Mouse (Mus musculus): Measurements from ENCODE around the gene Tppp3.

The Tppp3 gene

DNA sequence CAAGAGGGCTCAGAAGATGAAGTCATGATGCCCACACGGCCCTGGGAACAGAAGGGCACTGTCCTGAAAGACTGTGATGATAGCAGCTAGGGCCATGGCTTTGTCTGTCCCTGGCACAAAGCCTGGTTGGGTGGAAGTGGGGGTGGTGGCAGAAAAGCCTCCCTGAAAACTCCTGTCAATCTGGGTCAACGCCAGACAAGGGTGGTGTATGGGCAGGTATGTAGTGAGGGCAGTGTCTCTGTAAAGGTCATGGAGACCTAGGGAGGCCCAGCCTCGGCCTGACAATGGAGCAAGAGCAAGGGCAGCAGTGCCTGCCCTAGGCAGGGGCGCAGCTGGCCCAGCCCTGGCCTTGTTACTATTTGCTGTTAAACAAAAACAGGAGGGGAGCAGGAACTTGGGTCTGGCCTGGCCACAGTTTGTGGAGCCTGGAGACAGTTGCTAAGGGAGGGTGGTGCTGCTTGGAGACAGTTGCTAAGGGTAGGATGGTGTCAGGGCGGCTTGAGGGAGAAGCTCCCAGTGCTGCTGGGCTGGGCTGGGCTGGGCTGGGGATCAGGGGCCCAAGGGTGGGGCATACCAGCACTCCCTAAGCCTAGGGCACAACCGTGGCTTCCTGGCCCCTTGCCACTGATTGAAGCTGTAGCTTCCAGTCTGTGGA is 2.2 kb downstream of the Tppp3 start:
- in situ Hi-C loops (cut with MboI; ENCODE audit: unreplicated experiment in 2 of 2) = no loop called here

GRCm38 (mm10) chr8:105468002-105468720 is 3.2 kb downstream of the Tppp3 start:
- in situ Hi-C loops (cut with MboI; ENCODE audit: unreplicated experiment in 2 of 2) = no loop called here

GRCm38 (mm10) chr8:105467396-105467985 is 3.8 kb downstream of the Tppp3 start:
- in situ Hi-C loops (cut with MboI; ENCODE audit: unreplicated experiment in 2 of 2) = no loop called here

- in situ Hi-C loops (cut with MboI; ENCODE audit: unreplicated experiment in 2 of 2) = no loop called here
Measured at GRCm38 (mm10) chr8:105466700-105467291, 4.5 kb downstream of the Tppp3 start.

GRCm38 (mm10) chr8:105466246-105466645 is 5.1 kb downstream of the Tppp3 start:
- in situ Hi-C loops (cut with MboI; ENCODE audit: unreplicated experiment in 2 of 2) = no loop called here

DNA sequence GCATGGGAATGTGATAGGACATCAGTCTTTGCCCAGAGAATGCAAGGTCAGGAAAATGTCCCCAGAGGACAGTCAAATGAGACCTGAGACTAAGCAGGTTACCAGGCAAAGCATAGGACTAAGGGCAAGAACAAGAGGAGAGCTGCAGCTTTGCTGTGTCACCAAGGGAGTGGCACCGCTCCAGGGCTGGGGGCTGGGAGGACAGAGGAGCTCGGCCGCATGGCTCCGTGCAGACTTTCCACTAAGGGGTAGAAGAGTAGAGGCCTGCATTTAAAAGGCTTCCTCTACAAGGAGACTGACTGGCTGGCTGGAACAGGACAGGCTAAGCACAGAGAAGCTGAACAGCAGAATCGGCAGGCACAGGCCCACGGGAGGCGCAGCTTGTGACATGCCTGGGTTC is 6.7 kb downstream of the Tppp3 start:
- in situ Hi-C loops (cut with MboI; ENCODE audit: unreplicated experiment in 2 of 2) = no loop called here

- in situ Hi-C loops (cut with MboI; ENCODE audit: unreplicated experiment in 2 of 2) = no loop called here
Measured at GRCm38 (mm10) chr8:105461085-105461803, 10.1 kb downstream of the Tppp3 start.

GRCm38 (mm10) chr8:105455218-105455617 is 16.1 kb downstream of the Tppp3 start:
- in situ Hi-C loops (cut with MboI; ENCODE audit: unreplicated experiment in 2 of 2) = no loop called here

- in situ Hi-C loops (cut with MboI; ENCODE audit: unreplicated experiment in 2 of 2) = no loop called here
Measured at GRCm38 (mm10) chr8:105454088-105454487, 17.2 kb downstream of the Tppp3 start.

- in situ Hi-C loops (cut with MboI; ENCODE audit: unreplicated experiment in 2 of 2) = no loop called here
Measured at GRCm38 (mm10) chr8:105453296-105453695, 18.0 kb downstream of the Tppp3 start.

GRCm38 (mm10) chr8:105451903-105452603 is 19.3 kb downstream of the Tppp3 start:
- in situ Hi-C loops (cut with MboI; ENCODE audit: unreplicated experiment in 2 of 2) = no loop called here

DNA sequence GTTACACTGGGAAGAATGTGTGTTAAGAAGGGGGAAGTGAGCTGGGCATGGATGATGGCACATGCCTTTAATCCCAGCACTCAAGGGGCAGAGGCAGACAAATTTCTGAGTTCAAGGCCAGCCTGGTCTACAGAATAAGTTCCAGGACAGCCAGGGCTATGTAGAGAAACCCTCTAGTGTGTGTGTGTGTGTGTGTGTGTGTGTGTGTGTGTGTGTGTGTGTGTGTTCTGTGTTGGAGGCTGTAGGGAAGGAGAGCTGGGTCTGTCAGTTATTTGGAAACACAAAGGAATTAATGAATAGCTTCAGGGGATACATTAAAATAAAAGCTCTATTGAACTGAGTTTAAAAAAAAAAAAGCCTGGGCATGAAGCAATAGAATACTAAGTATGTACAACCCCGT is 20.3 kb downstream of the Tppp3 start:
- in situ Hi-C loops (cut with MboI; ENCODE audit: unreplicated experiment in 2 of 2) = no loop called here

DNA sequence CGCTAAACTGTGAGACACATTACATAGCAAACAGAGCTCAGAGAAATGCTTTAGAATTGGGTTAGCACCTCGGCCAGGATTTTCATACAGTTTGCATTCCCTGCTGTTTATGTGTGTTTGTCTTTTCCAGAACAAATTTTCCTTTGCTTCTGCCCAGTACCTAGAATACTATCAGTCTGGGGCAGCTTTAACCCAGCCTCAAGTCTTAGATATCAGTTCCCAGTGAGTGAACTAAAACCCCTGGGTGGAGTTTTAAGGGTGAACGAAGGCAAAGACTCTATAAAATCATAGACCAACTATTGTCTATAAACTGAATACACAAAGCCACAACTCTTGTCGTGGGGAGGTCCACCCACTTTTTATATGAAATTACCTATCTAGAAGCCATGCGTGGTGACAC is 22.7 kb downstream of the Tppp3 start:
- in situ Hi-C loops (cut with MboI; ENCODE audit: unreplicated experiment in 2 of 2) = loop anchor here in 1 of 2 experiments (10.0 kb wide), 1 partner anchor 106 kb away; no protein-coding TSS in a partner anchor

GRCm38 (mm10) chr8:105448188-105448587 is 23.1 kb downstream of the Tppp3 start:
- in situ Hi-C loops (cut with MboI; ENCODE audit: unreplicated experiment in 2 of 2) = loop anchor here in 1 of 2 experiments (10.0 kb wide), 1 partner anchor 107 kb away; no protein-coding TSS in a partner anchor

- in situ Hi-C loops (cut with MboI; ENCODE audit: unreplicated experiment in 2 of 2) = loop anchor here in 1 of 2 experiments (10.0 kb wide), 1 partner anchor 109 kb away; no protein-coding TSS in a partner anchor
Measured at GRCm38 (mm10) chr8:105446127-105446552, 25.2 kb downstream of the Tppp3 start.

- in situ Hi-C loops (cut with MboI; ENCODE audit: unreplicated experiment in 2 of 2) = loop anchor here in 1 of 2 experiments (10.0 kb wide), 1 partner anchor 109 kb away; no protein-coding TSS in a partner anchor
Measured at GRCm38 (mm10) chr8:105445296-105446126, 25.8 kb downstream of the Tppp3 start.

- in situ Hi-C loops (cut with MboI; ENCODE audit: unreplicated experiment in 2 of 2) = loop anchor here in 1 of 2 experiments (10.0 kb wide), 1 partner anchor 112 kb away; no protein-coding TSS in a partner anchor
Measured at GRCm38 (mm10) chr8:105442661-105443060, 28.7 kb downstream of the Tppp3 start.

DNA sequence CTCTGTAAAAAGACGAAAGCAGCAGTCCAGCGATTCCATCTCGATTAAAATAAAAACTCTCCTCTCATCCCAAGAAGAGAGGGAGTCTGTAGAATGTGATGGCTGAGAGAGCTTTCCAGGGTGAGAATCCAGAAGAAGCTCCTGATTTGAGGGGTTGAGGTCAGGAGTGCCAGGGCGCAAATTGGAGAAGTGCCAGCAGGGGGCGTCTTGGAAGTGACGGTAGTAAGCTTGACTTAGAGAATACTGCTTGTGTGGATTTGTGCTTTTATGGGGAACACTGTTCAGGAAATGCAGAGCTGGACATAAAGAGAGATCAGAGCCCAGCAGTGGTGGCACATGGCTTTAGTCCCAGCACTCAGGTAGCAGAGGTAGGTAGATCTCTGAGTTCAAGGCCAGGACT is 29.9 kb downstream of the Tppp3 start:
- in situ Hi-C loops (cut with MboI; ENCODE audit: unreplicated experiment in 2 of 2) = loop anchor here in 1 of 2 experiments (10.0 kb wide), 1 partner anchor 113 kb away; no protein-coding TSS in a partner anchor

GRCm38 (mm10) chr8:105438865-105439264 is 32.5 kb downstream of the Tppp3 start:
- in situ Hi-C loops (cut with MboI; ENCODE audit: unreplicated experiment in 2 of 2) = loop anchor here (5.0 kb wide), 1 partner anchor 33 kb away; the partner anchor contains the start of gene Tppp3 (in 2 of the 2)

Measured in v-Abl transformed pro-B cells (cell line).